Mouse (Mus musculus) intestine, embryonic 16.5 days (tissue): ENCODE measurements at regions not wholly inside any gene's neighbourhood (a gene's known extent, or its start where the extent isn't known, plus 50 kb on each side); places are given as distances from the start of the nearest gene placed in this dataset.
A peak's percentile ranks its signal among the peaks of the same experiment; 100 is the strongest.

Experiments
- ATAC-seq: fragments of 200-750 bp; cut with Nextera tagmentation; 2 replicates; pipeline ENCODE4 v1.8.0; 2017; ENCODE audit warnings: moderate TSS enrichment, moderate library complexity
- H3K27ac ChIP-seq: fragments of 300-500 bp; sonication (generic); 2 replicates; pipeline ENCODE4 v1.5.1; 2014; ENCODE audit warnings: mild to moderate bottlenecking, low read length
- H3K27me3 ChIP-seq: fragments of 300-500 bp; sonication (generic); replicated peaks from 2 replicates; pipeline ENCODE4 v1.6.1; 2014; ENCODE audit warnings: low read length, control low read depth, mixed read lengths; ENCODE audit not compliant: control insufficient read depth, insufficient read depth
- H3K36me3 ChIP-seq: fragments of 300-500 bp; sonication (generic); 2 replicates; pipeline ENCODE4 v1.6.1; 2014; ENCODE audit warnings: low read length, control low read depth; ENCODE audit not compliant: control insufficient read depth, insufficient read depth
- H3K4me1 ChIP-seq: fragments of 300-500 bp; sonication (generic); 2 replicates; pipeline ENCODE4 v1.6.1; 2014; ENCODE audit warnings: low read length, control low read depth, mixed read lengths; ENCODE audit not compliant: control insufficient read depth, insufficient read depth
- H3K4me2 ChIP-seq: fragments of 300-500 bp; sonication (generic); 2 replicates; pipeline ENCODE4 v1.6.1; 2014; ENCODE audit warnings: low read depth, low read length, control low read depth
- H3K4me3 ChIP-seq: fragments of 300-500 bp; sonication (generic); 2 replicates; pipeline ENCODE4 v1.5.1; 2014; ENCODE audit warnings: mild to moderate bottlenecking, low read length
- H3K9ac ChIP-seq: fragments of 300-500 bp; sonication (generic); 2 replicates; pipeline ENCODE4 v1.6.1; 2014; ENCODE audit warnings: low read depth, low read length
- H3K9me3 ChIP-seq: fragments of 300-500 bp; sonication (generic); 2 replicates; pipeline ENCODE4 v1.6.1; 2016; ENCODE audit warnings: low read length, control low read depth; ENCODE audit not compliant: control insufficient read depth
- WGBS: fragments of 180-500 bp; shearing (Covaris S2); extraction: QIAGEN DNeasy Blood & Tissue Kit; methylation state at CpG from one replicate; pipeline ENCODE4 v1.1.7; 2014; 5-methylcytosine and 5-hydroxymethylcytosine counted together

DNA sequence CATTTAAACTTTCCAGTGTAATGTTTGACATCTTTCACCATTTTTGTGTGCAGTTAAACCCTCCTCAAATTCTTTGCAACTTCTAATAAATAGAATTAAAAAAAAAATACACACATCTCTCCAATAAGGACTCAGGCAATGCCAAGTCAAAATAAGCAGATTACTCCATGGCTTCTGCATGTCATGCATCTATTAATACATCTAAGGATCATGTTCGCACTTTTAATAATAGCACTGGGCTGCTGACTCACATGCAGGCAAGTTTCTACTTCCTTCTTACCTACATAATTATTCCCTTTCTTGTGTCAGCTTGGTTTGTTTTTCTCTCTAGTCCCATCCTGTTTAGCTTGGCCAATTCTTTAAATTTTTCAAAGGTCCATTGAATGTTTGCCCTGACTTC, 415.4 kb upstream of the Acvr2a start:
- no peak for ATAC-seq
- H3K9me3 ChIP-seq: no peaks in the 10 kb centered on the region
- peak overlapping the region; percentile 61 for H3K27ac ChIP-seq
- no peaks in the 10 kb centered on the region for H3K36me3 ChIP-seq
- WGBS: 81% methylated on average over 1 of the region's 1 CpGs
- H3K4me2 ChIP-seq: no peak overlapping the region; the same call in 1 of the 2 replicates
- no peaks in the 10 kb centered on the region for H3K4me1 ChIP-seq
- H3K4me3 ChIP-seq: no peak overlapping the region
- no peaks in the 10 kb centered on the region for H3K27me3 ChIP-seq
- no peak overlapping the region for H3K9ac ChIP-seq

DNA sequence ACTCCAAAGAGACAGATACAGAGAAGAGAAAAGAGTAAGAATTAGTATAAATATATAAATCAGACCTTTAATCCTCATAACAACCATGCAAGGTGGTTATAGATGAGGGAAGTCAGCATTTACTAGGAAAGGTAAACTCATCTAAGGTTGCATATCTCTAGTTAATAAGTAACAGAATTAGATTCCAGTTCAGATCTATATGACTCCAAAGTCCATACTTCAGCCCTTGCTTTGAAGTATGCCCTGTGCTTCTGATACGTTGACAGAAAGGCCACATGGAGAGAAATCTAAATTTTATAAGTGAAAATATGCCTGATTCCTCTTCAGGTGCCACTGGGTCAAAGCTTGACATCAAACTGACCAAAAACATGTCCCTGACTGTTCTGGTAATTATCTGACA, 414.7 kb upstream of the Acvr2a start:
- Histone ChIP-seq H3K27ac (peak overlapping the region; percentile 68; the same call in 1 of the 2 replicates), H3K9me3 (no peaks in the 10 kb centered on the region), H3K4me2 (peak overlapping the region; percentile 4; the same call in 1 of the 2 replicates), H3K4me1 (no peaks in the 10 kb centered on the region), H3K27me3 (no peaks in the 10 kb centered on the region), H3K36me3 (no peaks in the 10 kb centered on the region), H3K9ac (no peak overlapping the region), H3K4me3 (no peak overlapping the region)
- WGBS: 61% methylated on average over 1 of the region's 1 CpGs
- ATAC-seq: peak; percentile 91

DNA sequence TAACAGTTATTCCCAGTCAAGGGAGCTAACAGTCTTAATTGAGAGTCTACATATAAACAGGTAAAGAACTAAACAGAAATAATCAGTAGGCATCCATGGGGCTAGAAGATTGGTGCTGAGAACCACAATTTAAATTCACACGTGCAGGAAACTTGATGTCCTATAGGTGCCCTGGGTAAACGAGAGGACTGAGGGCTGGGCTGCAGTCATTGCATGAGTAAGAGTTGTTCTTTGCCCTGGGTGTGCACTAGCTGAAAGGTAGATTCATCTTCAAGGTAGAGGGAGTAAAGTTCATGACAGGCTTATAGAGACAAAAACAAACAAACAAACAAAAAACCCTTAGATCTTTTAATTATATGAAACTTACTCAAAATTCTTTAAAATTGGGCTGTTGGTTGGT, 411.1 kb upstream of the Acvr2a start:
- no peaks in the 10 kb centered on the region for H3K4me1 ChIP-seq
- ATAC-seq: peak; percentile 79
- H3K27me3 ChIP-seq: no peaks in the 10 kb centered on the region
- no peaks in the 10 kb centered on the region for H3K9me3 ChIP-seq
- H3K36me3 ChIP-seq: no peaks in the 10 kb centered on the region
- no peak overlapping the region for H3K9ac ChIP-seq
- no peak overlapping the region for H3K4me3 ChIP-seq
- no peak overlapping the region for H3K27ac ChIP-seq
- 51% methylated on average over 2 of the region's 2 CpGs for WGBS
- H3K4me2 ChIP-seq: no peak overlapping the region

DNA sequence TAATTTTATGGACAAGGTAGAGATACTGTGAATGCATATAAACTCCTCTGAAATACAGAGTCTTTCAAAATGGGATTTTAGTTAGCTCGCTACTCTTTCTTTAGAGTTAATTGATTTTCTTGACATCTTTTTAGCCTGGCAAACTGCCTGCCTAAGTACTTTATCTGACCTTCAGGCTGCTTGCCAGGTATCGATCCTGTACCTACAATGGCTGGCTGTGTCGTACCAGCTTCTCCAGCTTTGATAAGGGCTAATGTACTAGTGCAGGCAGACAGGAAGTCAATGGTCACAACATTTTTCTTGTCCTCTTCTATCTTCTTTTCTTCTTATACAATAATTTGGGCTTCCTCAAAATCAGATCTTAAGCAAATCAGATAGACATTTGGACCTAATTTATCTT, 409.4 kb upstream of the Acvr2a start:
- WGBS: 58% methylated on average over 3 of the region's 3 CpGs
- peak; percentile 71 for ATAC-seq

DNA sequence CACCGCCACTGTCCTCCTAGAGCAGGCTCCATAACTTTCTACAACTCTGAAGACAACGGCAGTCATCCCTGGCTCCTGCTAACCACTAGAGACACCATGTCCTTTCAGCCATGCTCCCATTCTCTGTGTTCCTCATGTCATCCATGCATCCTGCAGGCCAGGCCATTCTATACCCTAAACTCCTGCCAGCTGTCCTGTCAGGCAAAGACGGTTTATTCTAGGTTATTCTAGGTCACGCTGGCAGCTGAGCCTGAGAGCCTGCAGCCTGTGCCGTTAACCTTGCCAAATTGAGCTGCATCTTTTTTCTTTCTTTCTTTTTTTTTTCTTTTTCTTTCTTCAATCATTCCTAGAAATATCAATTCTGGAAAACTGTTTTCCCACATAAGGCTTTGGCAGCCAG, 406.0 kb upstream of the Acvr2a start:
- Histone ChIP-seq H3K4me1 (no peaks in the 10 kb centered on the region), H3K9ac (no peak overlapping the region), H3K9me3 (no peaks in the 10 kb centered on the region), H3K4me3 (no peak overlapping the region), H3K36me3 (no peaks in the 10 kb centered on the region), H3K27ac (no peak overlapping the region), H3K4me2 (no peak overlapping the region), H3K27me3 (no peaks in the 10 kb centered on the region)
- WGBS: 79% methylated on average over 5 of the region's 5 CpGs
- no peak for ATAC-seq

More for the DNA sequence above, 409.4 kb upstream of the Acvr2a start:
- no peak overlapping the region for H3K9ac ChIP-seq
- H3K27ac ChIP-seq: no peak overlapping the region
- no peaks in the 10 kb centered on the region for H3K36me3 ChIP-seq
- no peak overlapping the region for H3K4me3 ChIP-seq
- no peaks in the 10 kb centered on the region for H3K27me3 ChIP-seq
- no peak overlapping the region for H3K4me2 ChIP-seq
- H3K4me1 ChIP-seq: no peaks in the 10 kb centered on the region
- H3K9me3 ChIP-seq: no peaks in the 10 kb centered on the region

DNA sequence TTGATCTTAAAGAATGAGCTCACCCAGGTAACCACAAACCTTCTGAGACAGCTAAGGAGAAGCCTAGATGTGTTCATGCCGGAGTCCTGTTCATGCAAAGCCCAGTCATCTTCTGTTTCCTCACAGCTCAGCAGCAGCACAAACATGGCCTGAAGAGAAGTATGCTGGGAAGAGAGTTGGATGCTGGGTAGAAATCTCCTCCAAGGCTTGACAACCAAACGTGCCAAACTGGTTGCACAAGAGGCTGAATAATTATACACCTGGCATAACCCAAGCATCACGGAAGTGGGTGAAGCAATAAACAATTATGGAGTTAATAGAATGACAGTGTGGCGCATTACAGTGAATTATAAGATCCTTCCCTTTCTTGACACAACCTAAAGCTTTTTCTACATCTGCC, 404.0 kb upstream of the Acvr2a start:
- no peaks in the 10 kb centered on the region for H3K9me3 ChIP-seq
- no peak overlapping the region for H3K27ac ChIP-seq
- no peaks in the 10 kb centered on the region for H3K27me3 ChIP-seq
- H3K36me3 ChIP-seq: no peaks in the 10 kb centered on the region
- WGBS: 84% methylated on average over 4 of the region's 4 CpGs
- no peak overlapping the region for H3K4me3 ChIP-seq
- H3K9ac ChIP-seq: no peak overlapping the region
- ATAC-seq: no peak
- H3K4me1 ChIP-seq: no peaks in the 10 kb centered on the region
- H3K4me2 ChIP-seq: no peak overlapping the region

DNA sequence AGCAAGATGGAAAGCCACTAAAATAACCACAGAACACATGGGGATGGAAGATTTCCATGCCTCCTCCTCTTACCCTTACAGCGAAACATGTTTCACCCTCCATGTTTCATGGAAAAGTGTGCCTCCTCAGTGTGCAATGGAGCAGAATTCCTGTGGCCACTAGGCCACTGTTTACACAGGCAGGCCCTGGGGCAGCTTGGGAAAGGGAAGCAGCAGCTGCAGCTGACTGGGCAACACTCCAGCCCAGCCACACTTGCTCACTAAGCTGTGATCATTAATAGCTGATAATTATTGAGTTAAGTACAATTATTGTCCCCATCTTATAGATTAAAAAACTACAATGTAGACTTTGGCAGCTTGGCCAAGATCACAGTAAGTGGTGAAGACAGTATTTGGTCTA, 402.5 kb upstream of the Acvr2a start:
- H3K27me3 ChIP-seq: no peaks in the 10 kb centered on the region
- no peaks in the 10 kb centered on the region for H3K4me1 ChIP-seq
- H3K9ac ChIP-seq: no peak overlapping the region
- H3K4me3 ChIP-seq: no peak overlapping the region
- no peaks in the 10 kb centered on the region for H3K36me3 ChIP-seq
- H3K4me2 ChIP-seq: no peak overlapping the region
- no peaks in the 10 kb centered on the region for H3K9me3 ChIP-seq
- H3K27ac ChIP-seq: no peak overlapping the region
- no peak for ATAC-seq
- WGBS: 97% methylated on average over 1 of the region's 1 CpGs

DNA sequence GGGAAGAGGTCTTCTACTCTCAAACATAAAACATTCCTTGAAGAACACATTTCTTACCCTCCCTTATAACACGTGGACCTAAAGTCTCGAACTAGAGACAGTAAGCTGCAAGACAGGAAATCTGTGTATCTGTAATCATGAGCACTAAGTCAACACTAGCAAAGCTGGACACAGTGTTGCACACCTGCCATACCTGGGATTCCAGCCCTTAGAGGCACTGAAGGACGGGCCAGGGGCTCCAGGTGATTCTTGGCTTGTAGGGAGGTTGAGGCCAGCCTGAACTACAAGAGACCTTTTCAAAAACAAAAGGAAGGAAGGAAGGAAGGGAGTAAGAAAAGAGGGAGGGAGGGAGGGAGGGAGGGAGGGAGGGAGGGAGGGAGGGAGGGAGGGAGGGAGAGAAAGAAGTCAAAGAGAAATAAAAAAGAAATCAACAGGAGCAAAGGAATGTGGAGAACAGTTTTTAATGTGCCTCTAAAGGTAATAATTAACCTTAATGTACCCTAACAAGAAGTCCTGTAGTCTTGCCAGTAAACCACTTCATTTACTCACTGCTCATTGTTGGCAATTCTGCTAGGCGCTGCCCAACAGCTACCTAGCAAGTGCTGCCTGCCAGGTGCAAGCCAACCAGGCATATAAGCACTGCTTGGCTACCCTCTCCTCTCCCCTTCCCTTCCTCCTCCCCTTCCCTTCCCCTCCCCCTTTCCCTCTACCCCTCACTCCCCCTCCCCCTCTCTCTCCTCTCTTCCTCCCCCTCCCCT, 401.0 kb upstream of the Acvr2a start:
- H3K27ac ChIP-seq: peak overlapping the region; percentile 63
- H3K9me3 ChIP-seq: no peaks in the 10 kb centered on the region
- 42% methylated on average over 4 of the region's 4 CpGs for WGBS
- no peak overlapping the region for H3K4me3 ChIP-seq
- H3K36me3 ChIP-seq: no peaks in the 10 kb centered on the region
- no peaks in the 10 kb centered on the region for H3K4me1 ChIP-seq
- H3K9ac ChIP-seq: no peak overlapping the region
- H3K27me3 ChIP-seq: no peaks in the 10 kb centered on the region
- peak; percentile 86 for ATAC-seq
- H3K4me2 ChIP-seq: no peak overlapping the region; the same call in 1 of the 2 replicates

DNA sequence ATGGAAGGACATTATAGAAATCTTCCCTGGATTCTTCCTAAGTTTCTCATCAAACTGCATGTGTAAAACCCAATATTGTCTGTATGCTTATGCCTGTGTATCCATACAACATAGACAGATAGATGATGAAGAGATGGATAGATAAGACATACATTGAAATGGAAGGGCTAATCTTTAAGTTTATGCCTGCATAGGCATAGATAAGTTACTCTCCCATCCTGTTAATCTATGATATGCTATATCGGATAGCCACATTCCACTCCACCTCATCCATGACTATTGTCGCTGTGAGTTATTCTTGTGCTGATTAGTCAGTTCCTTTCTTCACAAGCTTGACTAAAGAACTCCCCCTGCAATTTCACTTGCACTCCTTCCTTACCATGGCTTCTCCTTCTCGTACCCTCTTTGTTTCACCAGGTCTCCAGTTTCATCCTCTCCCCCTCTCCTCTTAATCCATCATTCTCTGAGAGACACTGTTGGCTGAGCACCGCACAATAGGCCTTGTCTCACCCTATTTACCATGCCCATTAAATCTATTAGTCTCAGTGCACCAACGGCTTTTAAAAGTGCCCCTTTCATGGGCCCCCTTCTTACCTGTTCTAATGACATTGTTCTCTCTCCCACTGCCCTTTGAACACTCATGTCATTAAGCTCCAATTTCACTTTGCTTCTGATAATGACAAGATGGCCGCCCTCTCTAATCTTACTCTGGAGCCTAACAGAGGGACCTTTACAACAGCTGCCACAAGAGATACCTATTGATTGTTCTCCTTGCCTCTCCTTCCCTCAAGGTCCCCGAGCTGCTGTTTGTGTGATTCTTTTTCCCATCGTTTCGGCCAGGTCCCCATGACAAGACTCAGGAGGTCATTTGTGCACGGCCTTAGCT, 399.1 kb upstream of the Acvr2a start:
- Histone ChIP-seq H3K36me3 (no peaks in the 10 kb centered on the region), H3K9ac (no peak overlapping the region), H3K9me3 (no peaks in the 10 kb centered on the region), H3K4me3 (no peak overlapping the region), H3K27ac (no peak overlapping the region), H3K4me2 (no peak overlapping the region), H3K4me1 (no peaks in the 10 kb centered on the region), H3K27me3 (no peaks in the 10 kb centered on the region)
- peak; percentile 30; the same call in 1 of the 2 replicates for ATAC-seq
- 58% methylated on average over 10 of the region's 10 CpGs for WGBS
